Mouse (Mus musculus): ENCODE measurements around the gene Tollip. TPM values are rescaled to one million over a fixed set of nuclear protein-coding genes. Genes with fewer than 3 reads are reported as not detected.
"Not testable (repeated sequence)": the region's sequence is repeated elsewhere in the genome, so short reads cannot be mapped to it uniquely, and the experiment has no call there.

The Tollip gene
- polyA plus RNA-seq, 1 experiment from 2014 or later, result 70.0 TPM

DNA sequence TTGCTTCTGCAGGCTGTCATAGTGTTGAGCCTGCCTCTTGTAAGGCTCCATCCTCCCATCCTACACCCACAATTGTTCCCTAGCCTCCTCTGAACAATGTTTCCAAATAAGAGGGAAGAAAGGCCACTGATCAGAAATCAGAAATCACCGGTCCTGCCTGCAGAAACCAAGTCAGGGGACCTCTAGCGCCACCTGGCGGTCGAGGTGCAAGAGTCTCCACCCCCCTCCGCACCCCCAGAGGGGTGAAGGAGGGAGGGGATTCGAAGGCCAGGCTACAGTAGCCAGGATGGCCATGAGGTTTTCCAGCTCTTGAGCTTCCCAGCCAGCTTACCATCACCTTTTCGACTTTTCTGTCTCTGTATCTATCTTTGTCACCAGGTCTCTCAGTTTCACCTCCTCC lies 6.6 kb upstream of the Tollip start:
- Histone ChIP-seq H3K4me2 (no peak overlapping the region), H3K36me3 (no peaks in the 10 kb centered on the region), H3K27me3 (replicated peaks) (no peaks in the 10 kb centered on the region), H3K27ac (replicated peaks) (no peak overlapping the region), H3K4me3 (replicated peaks) (no peak overlapping the region), H3K9me3 (replicated peaks) (no peaks in the 10 kb centered on the region), H3K9ac (replicated peaks) (no peak overlapping the region), H3K4me1 (0 out of 2 replicates have a peak, but pooled peaks cover 6% of the 10 kb centered on the region)
- no peak for ATAC-seq (ENCODE audit: low FRiP score)
- 9% methylated on average over 7 of the region's 7 CpGs for WGBS

DNA sequence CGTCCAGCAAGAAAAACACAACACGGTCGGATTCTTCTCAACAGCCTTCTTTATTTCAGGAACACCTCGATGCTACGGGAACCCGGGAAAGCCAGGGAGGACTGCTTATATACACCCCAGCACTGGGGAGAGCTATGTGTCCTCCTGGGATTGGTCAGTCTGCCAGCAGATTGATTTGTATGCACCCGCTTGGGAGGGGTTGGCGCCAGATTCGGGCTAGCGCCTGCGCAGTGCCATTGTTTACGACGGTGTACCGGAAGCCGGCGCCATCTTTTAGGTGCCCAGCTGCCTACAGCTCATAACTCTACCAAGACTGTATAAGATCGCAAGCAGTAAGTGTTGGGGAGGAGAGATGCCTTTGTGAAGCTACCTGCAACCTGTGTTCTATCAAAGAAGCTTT lies 5.8 kb upstream of the Tollip start:
- not testable (repeated sequence) for ATAC-seq (ENCODE audit: low FRiP score); H3K4me2 ChIP-seq; H3K4me1 ChIP-seq; H3K9ac ChIP-seq (replicated peaks); H3K27ac ChIP-seq (replicated peaks); H3K27me3 ChIP-seq (replicated peaks); H3K9me3 ChIP-seq (replicated peaks); H3K4me3 ChIP-seq (replicated peaks); H3K36me3 ChIP-seq
- WGBS, result 96% methylated on average over 17 of the region's 17 CpGs

DNA sequence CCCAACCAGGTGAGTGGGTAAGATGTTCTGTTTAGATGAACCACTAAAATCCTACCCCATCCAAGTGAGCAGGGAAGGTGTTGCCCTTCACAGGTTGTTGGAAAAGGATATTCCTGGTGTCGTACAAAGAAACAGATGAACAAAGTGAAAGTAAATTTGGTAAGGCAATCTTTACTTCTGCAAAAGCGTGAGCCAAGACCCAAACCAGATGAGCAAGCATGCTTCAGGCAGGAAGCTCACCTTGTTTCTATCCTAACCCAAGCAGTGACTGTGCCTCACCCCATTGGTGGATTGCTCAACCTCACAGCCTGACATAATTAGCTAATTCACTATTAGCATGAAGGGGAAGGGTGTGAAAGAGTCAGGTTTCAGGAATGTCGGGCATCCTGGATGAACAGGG lies 7.0 kb downstream of the Tollip start:
- Histone ChIP-seq H3K36me3 (no peaks in the 10 kb centered on the region), H3K27ac (replicated peaks) (no peak overlapping the region), H3K27me3 (replicated peaks) (no peaks in the 10 kb centered on the region), H3K4me1 (0 out of 2 replicates have a peak, but pooled peaks cover 5% of the 10 kb centered on the region), H3K9ac (replicated peaks) (no peak overlapping the region), H3K9me3 (replicated peaks) (no peaks in the 10 kb centered on the region), H3K4me3 (replicated peaks) (no peak overlapping the region), H3K4me2 (no peak overlapping the region)
- ATAC-seq (ENCODE audit: low FRiP score), result no peak
- whole genome bisulfite sequencing, result 72% methylated on average over 3 of the region's 3 CpGs

DNA sequence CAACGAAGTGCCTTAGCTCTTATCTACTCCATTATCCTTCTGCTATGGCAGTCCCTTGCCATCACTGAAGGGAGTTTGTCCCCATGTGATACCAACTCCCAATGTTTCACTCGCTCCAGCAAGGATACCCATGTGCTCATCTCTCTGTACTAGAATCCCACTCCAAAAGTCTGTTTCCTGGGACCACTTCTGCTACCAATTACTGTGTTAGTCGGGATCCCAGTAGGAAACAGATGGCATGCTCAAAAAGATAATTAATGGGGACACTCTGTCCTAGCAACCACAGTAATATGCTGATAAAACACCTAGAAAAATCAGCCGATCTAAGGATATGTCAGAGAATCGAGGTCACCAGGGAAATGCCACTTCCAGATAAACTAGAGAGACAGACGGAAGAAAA lies 9.7 kb downstream of the Tollip start:
- 69% methylated on average over 6 of the region's 6 CpGs for WGBS
- no peak overlapping the region for H3K27ac ChIP-seq (replicated peaks)
- peaks cover 7% of the 10 kb centered on the region; the same call in 1 of the 2 replicates for H3K27me3 ChIP-seq (replicated peaks)
- no peaks in the 10 kb centered on the region for H3K36me3 ChIP-seq
- H3K4me2 ChIP-seq, result no peak overlapping the region
- no peak overlapping the region for H3K9ac ChIP-seq (replicated peaks)
- no peaks in the 10 kb centered on the region for H3K9me3 ChIP-seq (replicated peaks)
- no peak for ATAC-seq (ENCODE audit: low FRiP score)
- no peak overlapping the region for H3K4me3 ChIP-seq (replicated peaks)
- H3K4me1 ChIP-seq, result 0 out of 2 replicates have a peak, but pooled peaks cover 5% of the 10 kb centered on the region

DNA sequence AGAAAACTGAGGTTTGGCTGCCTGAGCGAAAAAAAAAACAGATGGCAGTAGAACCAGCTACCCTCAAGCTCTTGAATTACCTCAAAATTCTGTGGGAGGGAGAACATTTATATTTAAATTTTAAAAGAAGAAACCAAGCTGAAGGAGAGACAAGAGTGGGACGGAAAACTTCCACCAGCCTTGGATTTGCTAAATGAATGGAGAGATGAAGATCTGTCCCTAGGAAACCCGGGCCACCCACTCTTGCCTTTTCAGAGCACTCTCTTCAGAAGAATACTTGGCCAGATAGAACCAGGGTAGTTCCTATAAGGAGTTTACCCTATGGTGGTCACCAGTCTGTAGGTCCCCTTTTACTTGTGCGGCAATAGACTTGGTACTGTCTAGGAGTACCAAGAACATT lies 15.5 kb downstream of the Tollip start:
- 68% methylated on average over 4 of the region's 4 CpGs for WGBS
- H3K9me3 ChIP-seq (replicated peaks), result no peaks in the 10 kb centered on the region
- peak overlapping the region; percentile 89 for H3K4me3 ChIP-seq (replicated peaks)
- H3K9ac ChIP-seq (replicated peaks), result peak overlapping the region; percentile 48
- peak overlapping the region; percentile 89 for H3K27ac ChIP-seq (replicated peaks)
- H3K4me1 ChIP-seq, result peaks cover 36% of the 10 kb centered on the region
- H3K4me2 ChIP-seq, result peak overlapping the region; percentile 64
- no peaks in the 10 kb centered on the region for H3K36me3 ChIP-seq
- peaks cover 7% of the 10 kb centered on the region; the same call in 1 of the 2 replicates for H3K27me3 ChIP-seq (replicated peaks)
- no peak for ATAC-seq (ENCODE audit: low FRiP score)

DNA sequence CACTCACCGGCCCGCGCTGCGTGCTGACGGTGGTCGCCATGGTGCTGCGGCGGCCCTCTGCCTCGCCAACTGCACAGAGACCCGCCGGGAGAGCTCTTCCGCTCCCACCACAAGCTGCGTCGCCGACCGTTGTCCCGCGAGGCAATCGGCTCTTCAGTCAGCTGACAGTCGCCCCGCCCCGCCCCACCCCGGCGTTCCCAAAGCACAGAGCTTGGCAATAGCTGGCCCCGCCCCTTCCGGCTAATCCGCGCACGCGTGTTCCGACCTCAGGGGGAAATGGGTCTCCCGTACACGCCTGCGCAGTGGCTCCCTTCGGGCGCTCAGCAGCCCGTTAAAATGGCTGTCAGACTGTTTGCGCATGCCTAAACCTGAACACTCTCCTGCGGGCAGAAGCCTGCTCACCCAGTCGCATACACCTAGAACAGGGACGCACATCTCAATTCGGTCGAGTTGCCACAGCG lies 16.0 kb downstream of the Tollip start:
- 0% methylated on average over 44 of the region's 44 CpGs for WGBS
- Histone ChIP-seq H3K9ac (replicated peaks) (peak overlapping the region; percentile 92), H3K4me3 (replicated peaks) (peak overlapping the region; percentile 89), H3K27ac (replicated peaks) (peak overlapping the region; percentile 89), H3K27me3 (replicated peaks) (peaks cover 7% of the 10 kb centered on the region; the same call in 1 of the 2 replicates), H3K9me3 (replicated peaks) (no peaks in the 10 kb centered on the region), H3K4me1 (peaks cover 40% of the 10 kb centered on the region), H3K4me2 (peak overlapping the region; percentile 84), H3K36me3 (no peaks in the 10 kb centered on the region)
- peak; percentile 97 for ATAC-seq (ENCODE audit: low FRiP score)

DNA sequence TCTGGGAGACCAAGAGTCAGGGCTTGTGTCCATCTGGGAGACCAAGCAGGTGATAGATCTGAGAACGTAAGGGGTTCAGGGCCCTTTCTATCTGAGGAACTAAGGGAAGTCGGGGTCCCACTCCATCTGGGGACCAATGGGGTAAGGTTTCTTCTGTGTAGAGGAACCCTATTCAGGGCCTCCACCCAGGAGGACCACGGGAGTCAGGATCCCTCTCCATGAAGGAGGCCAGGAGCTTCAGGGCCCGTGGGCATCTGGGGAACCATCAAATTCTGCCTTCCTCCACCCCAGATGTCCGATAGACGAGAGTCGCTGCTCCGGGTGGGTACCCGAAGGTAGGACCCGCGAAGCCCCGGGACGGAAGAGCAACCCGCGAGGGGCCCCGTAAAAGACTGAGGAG lies 16.5 kb downstream of the Tollip start:
- ATAC-seq (ENCODE audit: low FRiP score), result peak; percentile 53
- peak overlapping the region; percentile 92 for H3K9ac ChIP-seq (replicated peaks)
- H3K36me3 ChIP-seq, result no peaks in the 10 kb centered on the region
- H3K4me2 ChIP-seq, result peak overlapping the region; percentile 84
- peak overlapping the region; percentile 89 for H3K4me3 ChIP-seq (replicated peaks)
- H3K27me3 ChIP-seq (replicated peaks), result peaks cover 7% of the 10 kb centered on the region; the same call in 1 of the 2 replicates
- H3K4me1 ChIP-seq, result peaks cover 44% of the 10 kb centered on the region
- H3K27ac ChIP-seq (replicated peaks), result peak overlapping the region; percentile 80
- WGBS, result under 1% methylated on average over 16 of the region's 16 CpGs
- H3K9me3 ChIP-seq (replicated peaks), result no peaks in the 10 kb centered on the region

DNA sequence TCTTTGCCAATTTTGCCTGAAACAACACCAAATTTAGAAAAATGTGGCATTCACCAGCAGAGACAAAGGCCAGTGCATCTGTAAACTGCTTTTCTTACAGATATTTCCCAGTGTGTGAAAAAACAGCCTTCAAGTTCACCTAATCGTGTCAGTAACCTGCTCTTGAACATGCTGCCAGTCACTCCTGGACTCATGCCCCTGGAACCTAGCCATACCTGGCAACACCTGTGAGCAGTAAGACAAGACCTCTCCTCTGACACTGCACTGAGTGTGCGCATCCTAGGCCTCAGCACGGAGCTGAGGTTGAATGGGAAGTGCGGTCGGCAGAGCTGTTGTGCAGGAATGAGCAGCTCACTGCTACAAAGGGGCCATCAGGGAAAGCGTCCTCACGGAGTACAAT lies 26.2 kb downstream of the Tollip start:
- H3K36me3 ChIP-seq, result peaks cover 53% of the 10 kb centered on the region
- no peaks in the 10 kb centered on the region for H3K27me3 ChIP-seq (replicated peaks)
- H3K4me3 ChIP-seq (replicated peaks), result no peak overlapping the region
- no peak overlapping the region for H3K9ac ChIP-seq (replicated peaks)
- H3K9me3 ChIP-seq (replicated peaks), result no peaks in the 10 kb centered on the region
- no peak overlapping the region for H3K27ac ChIP-seq (replicated peaks)
- no peak overlapping the region for H3K4me2 ChIP-seq
- peaks cover 6% of the 10 kb centered on the region; the same call in 1 of the 2 replicates for H3K4me1 ChIP-seq
- WGBS, result 94% methylated on average over 7 of the region's 7 CpGs
- ATAC-seq (ENCODE audit: low FRiP score), result no peak

DNA sequence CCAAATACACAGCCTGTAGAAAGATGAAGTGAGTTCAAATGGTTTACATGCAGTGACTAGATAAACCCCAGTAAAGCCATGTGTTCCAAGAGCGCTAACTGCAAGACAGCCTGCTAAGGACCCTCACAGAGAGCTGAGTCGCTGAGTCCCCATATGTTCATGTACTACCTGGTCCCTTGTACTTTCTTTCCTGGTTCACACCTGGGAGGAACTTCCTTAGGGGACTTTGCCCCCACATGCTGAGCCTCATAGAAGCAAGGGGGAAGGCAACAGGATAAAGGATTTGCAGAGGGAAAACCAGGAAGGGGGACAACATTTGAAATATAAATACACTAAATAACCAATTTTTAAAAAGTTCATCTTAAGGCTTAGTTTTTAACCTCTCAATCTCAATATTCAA lies 39.5 kb downstream of the Tollip start:
- H3K4me2 ChIP-seq, result no peak overlapping the region
- H3K4me3 ChIP-seq (replicated peaks), result no peak overlapping the region
- no peaks in the 10 kb centered on the region for H3K4me1 ChIP-seq
- H3K27me3 ChIP-seq (replicated peaks), result no peaks in the 10 kb centered on the region
- H3K36me3 ChIP-seq, result peaks cover 73% of the 10 kb centered on the region
- no peaks in the 10 kb centered on the region for H3K9me3 ChIP-seq (replicated peaks)
- no peak overlapping the region for H3K27ac ChIP-seq (replicated peaks)
- WGBS, result 94% methylated on average over 2 of the region's 2 CpGs
- no peak overlapping the region for H3K9ac ChIP-seq (replicated peaks)
- no peak for ATAC-seq (ENCODE audit: low FRiP score)

DNA sequence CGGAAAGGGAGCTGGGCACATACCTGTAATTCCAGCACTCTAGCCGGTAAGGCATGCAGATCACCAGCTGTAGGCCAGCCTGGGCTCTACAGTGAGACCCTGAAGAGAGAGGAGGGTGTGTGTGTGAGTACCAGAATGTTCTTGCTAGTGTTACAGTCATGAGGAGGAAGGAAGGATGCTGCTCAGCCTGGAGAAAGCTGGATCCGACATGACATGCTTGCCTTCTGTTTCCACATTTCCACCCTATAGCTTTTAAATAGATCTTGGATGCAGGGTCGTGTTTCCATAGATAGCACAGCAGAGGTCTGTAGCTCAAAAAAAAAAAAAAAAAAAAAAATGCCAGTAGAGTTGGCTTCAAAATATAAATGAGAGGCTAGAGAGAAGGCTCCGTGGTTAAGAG lies 43.4 kb downstream of the Tollip start:
- no peaks in the 10 kb centered on the region for H3K4me1 ChIP-seq
- H3K4me2 ChIP-seq, result no peak overlapping the region
- no peak overlapping the region for H3K27ac ChIP-seq (replicated peaks)
- H3K9ac ChIP-seq (replicated peaks), result no peak overlapping the region
- H3K27me3 ChIP-seq (replicated peaks), result no peaks in the 10 kb centered on the region
- ATAC-seq (ENCODE audit: low FRiP score), result no peak
- H3K36me3 ChIP-seq, result peaks cover 57% of the 10 kb centered on the region
- H3K4me3 ChIP-seq (replicated peaks), result no peak overlapping the region
- WGBS, result 93% methylated on average over 5 of the region's 5 CpGs
- no peaks in the 10 kb centered on the region for H3K9me3 ChIP-seq (replicated peaks)

DNA sequence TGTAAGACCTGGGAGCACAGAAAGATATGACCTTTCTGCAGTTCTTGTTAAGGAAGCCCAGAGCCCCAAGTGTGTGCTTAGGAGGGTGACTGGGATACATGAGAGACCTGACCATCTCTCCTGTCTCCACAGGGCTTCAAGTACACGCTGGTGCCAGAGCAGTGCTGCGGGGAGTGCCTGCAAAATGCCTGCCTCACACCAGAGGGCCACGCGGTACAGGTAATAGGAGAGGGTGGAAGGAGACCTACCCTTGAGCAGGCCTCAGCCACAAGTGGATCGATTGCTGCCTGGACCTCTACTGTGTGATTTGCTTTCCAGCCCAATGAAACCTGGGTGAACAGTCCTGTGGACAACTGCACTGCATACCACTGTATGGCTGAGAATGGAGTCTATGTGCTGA lies 47.8 kb downstream of the Tollip start:
- no peak overlapping the region for H3K4me2 ChIP-seq

DNA sequence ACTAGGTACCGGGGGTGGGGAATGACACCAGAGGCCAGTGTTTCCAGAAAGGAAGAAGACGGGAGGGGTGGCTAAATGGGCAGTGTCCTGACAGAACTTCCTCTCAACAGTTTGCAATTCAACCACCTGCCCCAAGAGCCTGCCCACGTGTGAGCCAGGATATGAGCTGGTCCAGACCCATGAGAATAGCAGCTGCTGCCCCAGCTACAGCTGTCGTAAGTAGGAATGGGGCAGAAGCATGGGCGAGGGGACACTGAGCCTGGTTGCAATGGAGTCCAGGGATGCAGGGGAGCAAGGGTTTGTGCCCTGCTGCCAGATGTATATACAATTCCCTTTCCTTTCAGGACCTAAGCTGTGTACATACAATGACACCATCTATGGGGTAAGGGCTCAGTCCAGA lies 48.7 kb downstream of the Tollip start:
- WGBS, result 74% methylated on average over 5 of the region's 5 CpGs

More for the DNA sequence above, 47.8 kb downstream of the Tollip start:
- H3K27ac ChIP-seq (replicated peaks), result no peak overlapping the region
- no peak overlapping the region for H3K9ac ChIP-seq (replicated peaks)
- no peaks in the 10 kb centered on the region for H3K27me3 ChIP-seq (replicated peaks)
- peaks cover 31% of the 10 kb centered on the region for H3K36me3 ChIP-seq
- no peak for ATAC-seq (ENCODE audit: low FRiP score)
- H3K4me1 ChIP-seq, result no peaks in the 10 kb centered on the region
- WGBS, result 81% methylated on average over 5 of the region's 5 CpGs
- H3K4me3 ChIP-seq (replicated peaks), result no peak overlapping the region
- H3K9me3 ChIP-seq (replicated peaks), result no peaks in the 10 kb centered on the region

More for the DNA sequence above, 48.7 kb downstream of the Tollip start:
- Histone ChIP-seq H3K9ac (replicated peaks) (no peak overlapping the region), H3K4me1 (no peaks in the 10 kb centered on the region), H3K27ac (replicated peaks) (no peak overlapping the region), H3K27me3 (replicated peaks) (no peaks in the 10 kb centered on the region), H3K9me3 (replicated peaks) (no peaks in the 10 kb centered on the region), H3K36me3 (peaks cover 29% of the 10 kb centered on the region), H3K4me2 (no peak overlapping the region), H3K4me3 (replicated peaks) (no peak overlapping the region)
- no peak for ATAC-seq (ENCODE audit: low FRiP score)
